9 mouse cellular contexts compared by ENCODE assay signal in the genomic region with DNA sequence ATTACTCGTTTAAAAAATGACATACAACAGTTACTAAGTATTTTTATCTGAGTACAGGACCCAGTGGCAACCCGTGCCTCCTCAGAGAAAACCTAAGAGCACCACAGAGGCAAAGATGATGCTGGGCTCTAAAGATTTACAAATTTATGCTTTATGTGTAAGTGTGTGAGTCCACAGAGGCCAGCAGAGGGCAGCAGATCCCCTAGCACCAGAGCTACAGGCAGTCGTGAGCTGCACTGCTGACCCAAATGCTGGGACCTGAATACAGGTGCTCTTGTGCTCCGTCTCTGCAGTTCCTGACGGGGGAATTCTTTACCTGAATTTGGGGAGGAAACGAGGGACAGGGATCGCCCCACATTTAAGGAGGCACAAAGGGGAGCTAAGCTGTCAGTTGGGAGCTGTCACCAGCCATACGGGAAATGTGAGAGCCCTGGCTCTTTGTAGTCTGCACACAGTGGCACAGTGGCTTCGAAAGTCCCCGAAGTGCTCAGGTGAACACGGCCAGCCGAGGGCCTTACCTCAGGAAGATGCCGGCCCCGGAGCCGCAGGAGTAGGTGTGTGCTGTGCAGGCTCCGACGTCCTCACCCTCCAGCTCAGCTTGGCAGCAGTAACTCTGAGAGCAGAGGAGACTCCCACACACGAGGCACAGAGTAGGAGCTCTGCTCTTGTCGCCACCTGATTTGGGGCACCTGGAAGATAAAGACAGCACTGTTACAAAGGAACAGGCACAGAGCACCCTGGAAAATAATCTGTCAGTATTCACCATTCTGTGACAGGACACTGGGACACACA. TPM values are rescaled to one million over a fixed set of nuclear protein-coding genes. Genes with fewer than 3 reads are reported as not detected.
DNase-seq lines count a peak whose midpoint lies in the region; ATAC-seq and TF ChIP-seq lines count a peak whose summit lies in the region.
"Had no signal": no experiment of that assay in that cellular context is flagged by ENCODE, and none has a peak within 500 bp of the region (broad histone marks: within the 10 kb centered on the region; RNA-seq: fewer than 3 reads in every experiment).

No protein-coding gene starts in this region.

- TF ChIP-seq POLR2A in ES-Bruce4 (IDR thresholded peaks at IDR 0.05; ENCODE audit: insufficient read depth, low read length), result no peak

- no peaks in the 10 kb centered on the region for H3K9me3 ChIP-seq in ES-Bruce4 (replicated peaks; ENCODE audit: control insufficient read depth, insufficient read depth, low read length, poor library complexity, severe bottlenecking)
- H3K9me3 ChIP-seq in forebrain, embryonic 14.5 days (replicated peaks; ENCODE audit: control insufficient read depth, low read length), result no peaks in the 10 kb centered on the region
- H3K9me3 ChIP-seq in stomach, postnatal 0 days (ENCODE audit: control insufficient read depth, low read length), result no peaks in the 10 kb centered on the region

- ATAC-seq in forebrain, embryonic 14.5 days, result peak; percentile 46; the same call in 1 of the 2 replicates
- peak; percentile 85 for ATAC-seq in megakaryocyte progenitor cell, adult 5-6 weeks (replicated peaks; ENCODE audit: poor library complexity)
- peak; percentile 48; the same call in 1 of the 2 replicates for ATAC-seq in stomach, postnatal 0 days (ENCODE audit: low FRiP score, low TSS enrichment)

- no peak for TF ChIP-seq EP300 in ES-Bruce4 (IDR thresholded peaks at IDR 0.05; ENCODE audit: insufficient read depth, low read depth, low read length)
- TF ChIP-seq EP300 in stomach, postnatal 0 days (optimal IDR thresholded peaks at IDR 0.05), result no peak

- 82% methylated on average over 19 of the region's 19 CpGs for WGBS in forebrain, embryonic 14.5 days
- 85% methylated on average over 19 of the region's 19 CpGs for WGBS in stomach, postnatal 0 days

- H3K9ac ChIP-seq in ES-Bruce4 (ENCODE audit: low read depth, poor library complexity, severe bottlenecking), result no peak overlapping the region
- no peak overlapping the region for H3K9ac ChIP-seq in forebrain, embryonic 14.5 days (ENCODE audit: low read length)
- no peak overlapping the region for H3K9ac ChIP-seq in stomach, postnatal 0 days (ENCODE audit: low read length)

- H3K27ac ChIP-seq in ES-Bruce4 (ENCODE audit: insufficient read depth, low read length), result no peak overlapping the region
- H3K27ac ChIP-seq in forebrain, embryonic 14.5 days (ENCODE audit: low read depth, low read length), result no peak overlapping the region
- H3K27ac ChIP-seq in stomach, postnatal 0 days (replicated peaks), result no peak overlapping the region

- no peaks in the 10 kb centered on the region for H3K27me3 ChIP-seq in ES-Bruce4 (ENCODE audit: control insufficient read depth, insufficient read depth, low read length, poor library complexity, severe bottlenecking)
- H3K27me3 ChIP-seq in forebrain, embryonic 14.5 days (replicated peaks; ENCODE audit: control insufficient read depth, insufficient read depth, low read length), result no peaks in the 10 kb centered on the region
- H3K27me3 ChIP-seq in stomach, postnatal 0 days (ENCODE audit: control insufficient read depth, insufficient read depth, low read length), result no peaks in the 10 kb centered on the region

- peak; percentile 88 for TF ChIP-seq CTCF in ES-Bruce4 (IDR thresholded peaks at IDR 0.05; ENCODE audit: low read depth, low read length)
- peak; percentile 82 for TF ChIP-seq CTCF in stomach, postnatal 0 days (IDR thresholded peaks at IDR 0.05; ENCODE audit: low read depth)

- H3K4me3 ChIP-seq in ES-Bruce4 (ENCODE audit: low read depth, low read length), result no peak overlapping the region
- H3K4me3 ChIP-seq in forebrain, embryonic 14.5 days (ENCODE audit: low read depth, low read length), result no peak overlapping the region
- no peak overlapping the region for H3K4me3 ChIP-seq in stomach, postnatal 0 days (ENCODE audit: low read depth, low read length)
- H3K4me3 ChIP-seq: erythroblast, embryonic 14.5 days had no signal

- H3K4me2 ChIP-seq in forebrain, embryonic 14.5 days (ENCODE audit: low read length), result no peak overlapping the region
- no peak overlapping the region for H3K4me2 ChIP-seq in stomach, postnatal 0 days (replicated peaks; ENCODE audit: low read depth)

- DNase-seq in heart, postnatal 10 days, result peak; percentile 52 to 69
- no peak for DNase-seq in heart, adult 11 months
- DNase-seq in c-Kit-negative CD71-positive TER-119-positive erythroid progenitor cells, embryonic 14.5 days (ENCODE audit: low read depth, low spot score), result peak; percentile 8
- peak; percentile 71 for DNase-seq in forebrain, embryonic 14.5 days (ENCODE audit: low spot score)
- DNase-seq in layer of hippocampus, adult 9-11 months, result peak; percentile 50
- DNase-seq in stomach, postnatal 0 days (ENCODE audit: low spot score), result peak; percentile 73

- peaks cover 2% of the 10 kb centered on the region for H3K4me1 ChIP-seq in ES-Bruce4 (ENCODE audit: control insufficient read depth, insufficient read depth, low read length)
- H3K4me1 ChIP-seq in forebrain, embryonic 14.5 days (ENCODE audit: control insufficient read depth, insufficient read depth, low read length), result no peaks in the 10 kb centered on the region
- no peaks in the 10 kb centered on the region for H3K4me1 ChIP-seq in stomach, postnatal 0 days (replicated peaks; ENCODE audit: control insufficient read depth, insufficient read depth)

- peaks cover 17% of the 10 kb centered on the region for H3K36me3 ChIP-seq in ES-Bruce4 (ENCODE audit: control insufficient read depth, insufficient read depth, low read length, poor library complexity, severe bottlenecking)
- peaks cover 94% of the 10 kb centered on the region for H3K36me3 ChIP-seq in forebrain, embryonic 14.5 days (ENCODE audit: control insufficient read depth, insufficient read depth, low read length)
- H3K36me3 ChIP-seq in stomach, postnatal 0 days (ENCODE audit: control insufficient read depth, insufficient read depth, low read length), result peaks cover 55% of the 10 kb centered on the region

- intact Hi-C loops in heart, postnatal 10 days (cut with DNase I), result loop anchor here (1.0 kb wide), 1 partner anchor 100 kb away; no protein-coding TSS in a partner anchor

RNA-seq across cellular contexts. Expression of a gene that starts 23.5 kb away (rescaled TPM):
- total RNA-seq in heart, postnatal 10 days (2021), result not detected
- polyA plus RNA-seq in ES-Bruce4 (2011; ENCODE audit: insufficient read depth, insufficient read length, low read depth, missing spikeins), result not detected in 2 replicates
- not detected in 2 replicates for polyA plus RNA-seq in forebrain, embryonic 14.5 days (2014; fragmentation: Nextera tagmentation; extraction: Ambion mirVana)
- not detected in 2 replicates for total RNA-seq in megakaryocyte progenitor cell, adult 5-6 weeks (2015)
- not detected in 2 replicates for total RNA-seq in megakaryocyte progenitor cell, adult 5-6 weeks (2017)
- polyA plus RNA-seq in stomach, postnatal 0 days (2015; fragmentation: Nextera tagmentation; extraction: Ambion mirVana), result not detected in 2 replicates
- polyA plus RNA-seq: erythroblast, embryonic 14.5 days had no signal

RNA-seq across cellular contexts. Expression of a gene that starts 43.3 kb away (rescaled TPM):
- total RNA-seq in heart, postnatal 10 days (2021), result 10 to 100 TPM; 21.1 to 24.0 TPM
- 10.6 and 10.8 TPM in 2 replicates for polyA plus RNA-seq in ES-Bruce4 (2011; ENCODE audit: insufficient read depth, insufficient read length, low read depth, missing spikeins)
- polyA plus RNA-seq in forebrain, embryonic 14.5 days (2014; fragmentation: Nextera tagmentation; extraction: Ambion mirVana), result 66.4 TPM in 2 replicates
- 11.3 and 12.5 TPM in 2 replicates for total RNA-seq in megakaryocyte progenitor cell, adult 5-6 weeks (2015)
- 12.5 and 12.8 TPM in 2 replicates for total RNA-seq in megakaryocyte progenitor cell, adult 5-6 weeks (2017)
- polyA plus RNA-seq in stomach, postnatal 0 days (2015; fragmentation: Nextera tagmentation; extraction: Ambion mirVana), result 42.2 and 45.5 TPM in 2 replicates
